Mouse (Mus musculus) urinary bladder, postnatal 10 days (tissue): ENCODE data around the gene Ankrd23.
"Not testable (repeated sequence)": the region's sequence is repeated elsewhere in the genome, so short reads cannot be mapped to it uniquely, and the experiment has no call there.

Experiments used
- DNase-seq: peaks from one replicate; pipeline ENCODE4 v3.0.0; 2022; ENCODE audit warnings: low spot score

Gene Ankrd23

GRCm38 (mm10) chr1:36536783-36537182, at the start of gene Ankrd23:
TSS of gene Ankrd23 (minus strand) at chr1:36536883.
- not testable (repeated sequence) for DNase-seq

GRCm38 (mm10) chr1:36586288-36586687, 49.6 kb upstream of the Ankrd23 start:
- no peak for DNase-seq

- no peak for DNase-seq
Observed at GRCm38 (mm10) chr1:36583408-36584116, 46.9 kb upstream of the Ankrd23 start.

- DNase-seq, result no peak
Observed at GRCm38 (mm10) chr1:36582211-36582610, 45.5 kb upstream of the Ankrd23 start.

DNA sequence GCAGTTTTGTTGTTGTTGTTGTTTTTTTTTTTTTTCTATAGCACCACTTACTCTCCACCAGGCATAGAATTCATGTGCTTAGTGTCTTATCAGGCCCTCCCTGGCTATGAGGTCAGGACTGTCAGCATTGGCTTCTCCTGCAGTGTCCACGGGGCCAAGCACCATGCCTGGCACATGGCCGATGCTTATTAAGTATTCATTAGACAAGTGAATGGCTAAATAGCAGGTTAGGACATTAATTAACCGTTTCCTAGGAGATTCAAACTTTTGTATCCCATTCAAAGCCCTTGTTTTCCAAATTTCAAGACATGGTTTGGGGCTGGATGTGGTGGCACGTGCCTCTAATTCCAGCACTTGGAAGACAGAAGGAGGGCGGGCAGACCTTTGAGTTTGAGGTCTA, 44.6 kb upstream of the Ankrd23 start:
- no peak for DNase-seq

DNA sequence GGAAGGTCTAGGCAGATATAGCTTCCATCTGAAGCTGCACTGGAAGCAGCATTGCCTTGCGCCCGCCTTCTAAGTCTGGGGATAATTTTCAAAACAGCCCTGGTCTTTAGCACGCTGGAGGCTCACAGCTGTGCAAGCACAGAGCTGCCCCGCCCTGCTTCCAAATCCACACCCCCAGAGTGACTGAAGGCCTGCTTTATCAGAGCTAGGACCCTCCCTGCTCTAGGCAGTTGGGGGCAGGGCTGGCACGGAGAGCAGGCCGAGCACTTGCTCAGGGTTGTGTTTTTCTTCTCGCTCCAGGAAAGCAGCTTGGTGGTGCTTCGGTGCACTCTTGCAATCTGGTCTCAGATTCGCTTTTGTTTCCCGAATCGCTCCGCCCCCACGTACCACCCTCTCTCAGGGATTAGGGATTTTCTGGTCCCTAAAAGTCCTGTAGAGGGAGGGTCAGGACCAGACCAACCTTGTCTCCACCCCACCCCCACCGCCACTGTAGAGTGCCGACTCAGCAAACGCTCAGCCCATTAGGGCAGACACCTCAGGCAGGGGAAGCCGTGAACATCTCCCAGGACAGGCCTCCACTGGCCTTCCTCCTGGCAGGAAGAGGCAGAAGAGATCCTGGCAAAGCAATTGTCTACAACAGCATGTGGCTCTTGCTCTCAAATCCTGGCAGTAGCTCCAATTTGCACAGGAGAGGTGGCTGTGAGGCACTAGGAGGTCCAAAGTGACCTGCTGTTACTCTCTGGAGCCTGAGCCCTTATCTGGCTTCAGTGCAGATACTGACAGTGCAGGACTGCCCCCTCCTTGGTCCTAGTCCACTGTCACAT, 43.9 kb upstream of the Ankrd23 start:
- DNase-seq, result no peak

DNA sequence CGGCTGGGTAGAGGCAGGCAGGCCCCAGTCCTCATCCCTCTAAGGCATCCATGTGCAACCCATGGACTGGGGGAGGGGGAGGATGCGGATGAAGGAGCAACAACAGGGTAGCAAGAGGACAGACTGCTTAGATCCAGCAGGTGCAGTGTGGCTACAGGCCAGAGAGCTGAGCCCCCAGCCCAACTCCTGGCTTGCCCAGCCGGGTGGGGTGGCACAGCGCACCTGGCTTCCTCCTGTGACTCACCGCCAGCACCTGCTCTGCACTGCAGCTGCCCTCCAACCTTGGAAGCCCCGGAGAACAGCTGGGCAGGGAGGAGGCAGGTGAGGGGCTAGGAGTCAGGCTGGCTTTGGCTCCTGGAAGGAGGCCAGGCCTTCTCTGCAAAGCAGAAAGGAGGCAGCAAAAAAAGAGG, 43.3 kb upstream of the Ankrd23 start:
- DNase-seq, result no peak

- no peak for DNase-seq
Observed at GRCm38 (mm10) chr1:36576991-36577675, 40.5 kb upstream of the Ankrd23 start.

- DNase-seq, result no peak
Observed at GRCm38 (mm10) chr1:36575347-36575746, 38.7 kb upstream of the Ankrd23 start.

DNA sequence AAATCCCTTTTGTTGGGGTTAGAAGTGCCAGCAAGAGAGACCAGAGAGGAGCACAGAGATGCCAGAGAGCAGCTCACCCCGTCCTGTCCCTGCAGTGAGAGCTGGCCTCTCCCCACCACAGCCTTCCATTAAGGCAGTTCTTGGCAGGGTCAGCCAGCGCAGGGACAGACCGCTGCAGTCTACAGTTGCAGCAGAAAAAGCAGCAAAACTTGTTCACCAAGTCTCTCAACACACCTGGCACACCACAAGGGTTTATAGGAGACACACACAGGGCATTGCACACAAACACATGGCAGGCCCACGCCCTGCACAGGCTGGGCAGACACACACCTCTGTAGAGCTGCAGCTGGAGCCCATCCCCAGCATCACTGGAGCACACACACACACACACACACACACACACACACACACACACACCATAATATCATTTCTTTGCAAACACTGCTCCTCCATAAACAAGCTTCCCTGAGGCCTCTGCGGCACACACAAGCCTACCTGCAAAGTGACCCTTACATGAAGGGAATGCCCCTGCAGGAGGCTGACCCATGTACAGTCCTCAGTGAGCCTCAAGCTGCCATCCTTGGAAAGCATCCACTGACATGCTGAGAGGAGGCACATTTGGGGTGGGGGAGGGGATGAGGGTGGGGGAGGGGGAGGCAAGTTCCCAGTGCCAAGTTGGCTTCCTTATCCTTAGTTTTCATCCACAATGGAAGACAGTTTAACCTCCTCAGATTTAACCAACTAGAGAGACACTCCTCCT, 37.7 kb upstream of the Ankrd23 start:
- DNase-seq, result no peak

GRCm38 (mm10) chr1:36573524-36573923, 36.8 kb upstream of the Ankrd23 start:
- no peak for DNase-seq

- no peak for DNase-seq
Observed at GRCm38 (mm10) chr1:36572709-36573108, 36.0 kb upstream of the Ankrd23 start.

DNA sequence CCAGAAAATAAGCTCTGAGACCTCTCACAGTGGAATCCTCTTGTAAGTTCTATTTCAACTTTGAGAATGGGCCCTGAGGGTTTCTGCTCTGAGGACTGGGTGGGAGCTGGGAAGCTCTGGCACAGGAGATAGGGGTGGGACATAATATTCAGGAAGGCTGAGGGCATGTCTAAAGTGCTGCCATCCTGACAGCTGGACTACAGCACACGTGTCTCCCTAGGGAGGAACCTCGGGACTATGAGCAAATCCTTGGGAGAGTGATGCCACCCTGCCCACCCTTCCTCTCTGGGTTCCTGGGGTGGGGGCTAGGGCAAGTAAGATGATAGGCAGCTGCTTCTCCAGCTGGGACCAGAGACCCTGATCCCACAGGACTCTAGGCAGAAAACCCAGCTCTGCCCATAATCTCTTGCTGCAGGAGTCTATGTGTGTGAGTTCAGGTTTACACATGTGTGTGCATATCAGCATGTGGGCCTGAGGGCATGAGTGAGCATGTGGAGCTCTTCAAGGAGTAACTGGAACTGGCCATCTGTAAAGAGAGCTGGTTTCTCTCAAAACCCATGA, 35.5 kb upstream of the Ankrd23 start:
- DNase-seq, result no peak

DNA sequence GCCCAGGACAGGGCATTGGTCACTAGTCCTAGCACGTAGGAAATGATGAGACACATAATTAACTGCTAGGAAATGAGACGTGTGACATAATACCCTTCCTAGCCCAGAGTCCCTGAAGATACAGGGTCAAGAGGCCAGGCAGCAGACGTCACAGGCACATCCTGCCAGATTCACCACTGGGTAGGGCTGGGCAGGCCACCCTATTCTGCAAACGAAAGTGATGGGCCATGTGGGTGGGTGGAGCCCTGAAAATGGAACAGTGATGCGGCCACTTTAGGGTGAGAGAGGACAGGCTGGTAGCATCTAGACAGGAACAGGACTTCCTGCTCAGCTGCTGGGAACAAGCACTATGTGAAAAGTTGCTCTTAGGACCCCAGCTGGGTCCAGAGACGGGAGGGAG, 34.9 kb upstream of the Ankrd23 start:
- DNase-seq, result no peak

GRCm38 (mm10) chr1:36570320-36570719, 33.6 kb upstream of the Ankrd23 start:
- DNase-seq, result no peak

GRCm38 (mm10) chr1:36569694-36570276, 33.1 kb upstream of the Ankrd23 start:
- no peak for DNase-seq

- DNase-seq, result no peak
Observed at GRCm38 (mm10) chr1:36568776-36569175, 32.1 kb upstream of the Ankrd23 start.

DNA sequence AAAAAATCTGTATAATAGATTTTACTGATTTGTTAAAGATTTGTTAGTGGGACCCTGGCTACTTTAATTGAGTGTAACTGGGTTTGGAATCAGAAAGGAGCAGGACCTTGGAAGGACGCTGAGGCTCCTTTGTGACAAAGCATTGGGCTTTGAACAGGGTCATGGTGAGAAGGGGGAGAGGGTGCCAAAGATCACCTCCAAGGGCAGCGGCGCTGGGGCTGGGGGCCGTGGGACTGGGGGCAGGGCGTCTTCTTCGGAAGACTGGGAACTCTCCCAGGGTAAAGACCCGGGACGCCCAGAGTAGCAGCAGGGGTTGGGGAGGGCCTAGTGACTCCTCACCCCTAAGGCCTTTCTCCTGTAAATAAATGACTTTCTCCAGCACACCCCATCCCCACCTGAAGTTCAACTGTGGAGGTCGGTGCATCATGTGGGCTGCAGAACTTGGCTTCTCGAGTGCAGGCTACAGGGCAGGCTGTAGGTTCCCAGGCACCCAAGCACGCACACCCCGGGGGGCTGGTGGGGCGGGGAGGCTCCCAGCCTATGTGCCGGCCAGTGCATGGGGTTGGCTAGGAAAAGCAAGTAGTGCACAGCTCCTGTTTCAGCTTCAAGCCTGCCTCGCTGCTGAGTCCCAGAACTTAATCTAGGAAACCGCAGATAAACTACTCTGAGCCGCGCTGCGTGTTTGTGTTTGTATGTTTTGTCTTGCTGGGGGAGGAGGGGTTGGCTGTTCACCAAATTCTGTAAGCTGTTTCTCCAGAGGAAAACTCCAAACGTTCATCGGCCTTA, 31.3 kb upstream of the Ankrd23 start:
- DNase-seq, result no peak

DNA sequence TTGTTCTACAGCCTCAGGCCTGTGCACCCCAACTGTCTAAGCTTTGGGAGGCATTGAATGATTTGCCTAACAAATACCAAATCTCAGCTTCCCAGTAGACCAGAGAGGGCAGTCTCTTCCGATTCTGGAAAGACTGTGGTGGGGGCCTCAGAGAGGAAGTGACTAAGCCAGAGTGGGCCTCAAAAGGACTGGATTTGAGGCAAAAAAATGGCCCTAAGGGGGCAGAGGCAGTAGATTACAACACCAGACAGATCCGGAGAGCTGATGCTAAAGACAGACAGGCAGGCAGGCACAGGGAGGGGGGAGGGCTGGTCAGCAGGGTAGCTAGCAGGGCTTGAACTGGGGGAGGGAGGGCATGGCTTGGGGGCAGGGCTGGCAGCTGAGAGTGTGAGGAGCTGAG, 29.7 kb upstream of the Ankrd23 start:
- DNase-seq, result no peak

DNA sequence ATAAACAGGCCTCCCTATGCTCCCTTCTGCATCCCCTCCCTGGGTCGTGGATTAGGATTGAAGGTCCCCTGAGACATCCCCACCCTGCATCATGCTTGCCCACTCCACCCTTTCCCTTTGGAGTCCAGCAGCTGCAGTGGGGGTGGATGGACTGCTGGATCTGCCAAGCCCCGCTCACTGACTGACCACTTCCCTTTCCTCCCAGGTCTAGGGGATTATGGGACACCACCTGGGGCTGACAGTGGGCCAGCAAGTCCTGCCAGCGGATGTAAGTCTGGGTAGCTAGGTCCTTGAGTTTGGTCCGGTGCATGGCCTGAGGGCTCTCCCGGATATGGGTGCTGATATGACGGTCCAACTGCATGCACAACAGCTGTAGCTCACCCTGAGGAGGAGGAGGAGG, 27.4 kb upstream of the Ankrd23 start:
- DNase-seq, result no peak

GRCm38 (mm10) chr1:36563632-36564031, 26.9 kb upstream of the Ankrd23 start:
- no peak for DNase-seq
